Mouse (Mus musculus): ENCODE results near the gene Ccdc162. TPM values are rescaled to one million over a fixed set of nuclear protein-coding genes. Genes with fewer than 3 reads are reported as not detected.

Gene Ccdc162
- polyA plus RNA-seq, 1 experiment from 2014 or later, result 0.77 TPM

GRCm38 (mm10) chr10:41586947-41587852 is 129.2 kb downstream of the Ccdc162 start:
- H3K9me3 ChIP-seq, result no peaks in the 10 kb centered on the region
- H3K36me3 ChIP-seq (replicated peaks), result no peaks in the 10 kb centered on the region
- no peak overlapping the region for H3K4me3 ChIP-seq
- no peak for ATAC-seq (replicated peaks)
- H3K27me3 ChIP-seq (replicated peaks), result no peaks in the 10 kb centered on the region
- no peaks in the 10 kb centered on the region for H3K4me1 ChIP-seq
- H3K4me2 ChIP-seq, result no peak overlapping the region
- WGBS, result 86% methylated on average over 18 of the region's 18 CpGs
- H3K9ac ChIP-seq, result no peak overlapping the region
- H3K27ac ChIP-seq, result no peak overlapping the region

- Histone ChIP-seq H3K36me3 (replicated peaks) (no peaks in the 10 kb centered on the region), H3K4me2 (no peak overlapping the region), H3K27me3 (replicated peaks) (no peaks in the 10 kb centered on the region), H3K9me3 (no peaks in the 10 kb centered on the region), H3K9ac (no peak overlapping the region), H3K4me1 (no peaks in the 10 kb centered on the region), H3K4me3 (no peak overlapping the region), H3K27ac (no peak overlapping the region)
- 53% methylated on average over 6 of the region's 6 CpGs for WGBS
- ATAC-seq (replicated peaks), result no peak
These were observed 133.1 kb downstream of the Ccdc162 start for GRCm38 (mm10) chr10:41583383-41583782.

GRCm38 (mm10) chr10:41582901-41583361 is 133.5 kb downstream of the Ccdc162 start:
- ATAC-seq (replicated peaks), result no peak
- WGBS, result 11% methylated on average over 5 of the region's 5 CpGs
- Histone ChIP-seq H3K9ac (no peak overlapping the region), H3K36me3 (replicated peaks) (no peaks in the 10 kb centered on the region), H3K4me3 (no peak overlapping the region), H3K4me1 (no peaks in the 10 kb centered on the region), H3K27ac (no peak overlapping the region), H3K9me3 (no peaks in the 10 kb centered on the region), H3K4me2 (no peak overlapping the region), H3K27me3 (replicated peaks) (no peaks in the 10 kb centered on the region)

GRCm38 (mm10) chr10:41580441-41580840 is 136.0 kb downstream of the Ccdc162 start:
- no peaks in the 10 kb centered on the region for H3K9me3 ChIP-seq
- no peaks in the 10 kb centered on the region for H3K27me3 ChIP-seq (replicated peaks)
- H3K27ac ChIP-seq, result no peak overlapping the region
- no peak overlapping the region for H3K4me2 ChIP-seq
- 80% methylated on average over 4 of the region's 4 CpGs for WGBS
- no peak for ATAC-seq (replicated peaks)
- H3K4me3 ChIP-seq, result no peak overlapping the region
- H3K4me1 ChIP-seq, result no peaks in the 10 kb centered on the region
- H3K36me3 ChIP-seq (replicated peaks), result no peaks in the 10 kb centered on the region
- no peak overlapping the region for H3K9ac ChIP-seq

GRCm38 (mm10) chr10:41578541-41578940 is 137.9 kb downstream of the Ccdc162 start:
- no peaks in the 10 kb centered on the region for H3K4me1 ChIP-seq
- no peak overlapping the region for H3K4me3 ChIP-seq
- 59% methylated on average over 1 of the region's 1 CpGs for WGBS
- H3K27me3 ChIP-seq (replicated peaks), result no peaks in the 10 kb centered on the region
- no peak overlapping the region for H3K4me2 ChIP-seq
- H3K36me3 ChIP-seq (replicated peaks), result no peaks in the 10 kb centered on the region
- no peak overlapping the region for H3K27ac ChIP-seq
- H3K9ac ChIP-seq, result no peak overlapping the region
- no peak for ATAC-seq (replicated peaks)
- no peaks in the 10 kb centered on the region for H3K9me3 ChIP-seq

- 86% methylated on average over 7 of the region's 7 CpGs for WGBS
- Histone ChIP-seq H3K27me3 (replicated peaks) (no peaks in the 10 kb centered on the region), H3K4me3 (no peak overlapping the region), H3K27ac (no peak overlapping the region), H3K4me2 (no peak overlapping the region), H3K4me1 (no peaks in the 10 kb centered on the region), H3K36me3 (replicated peaks) (no peaks in the 10 kb centered on the region), H3K9ac (no peak overlapping the region), H3K9me3 (no peaks in the 10 kb centered on the region)
- ATAC-seq (replicated peaks), result no peak
These were observed 140.1 kb downstream of the Ccdc162 start for GRCm38 (mm10) chr10:41576328-41576833.

GRCm38 (mm10) chr10:41575451-41576327 is 140.7 kb downstream of the Ccdc162 start:
- Histone ChIP-seq H3K27me3 (replicated peaks) (no peaks in the 10 kb centered on the region), H3K4me1 (no peaks in the 10 kb centered on the region), H3K9ac (no peak overlapping the region), H3K9me3 (no peaks in the 10 kb centered on the region), H3K4me3 (no peak overlapping the region), H3K4me2 (no peak overlapping the region), H3K36me3 (replicated peaks) (no peaks in the 10 kb centered on the region), H3K27ac (no peak overlapping the region)
- no peak for ATAC-seq (replicated peaks)
- 84% methylated on average over 8 of the region's 8 CpGs for WGBS

GRCm38 (mm10) chr10:41573190-41573589 is 143.2 kb downstream of the Ccdc162 start:
- Histone ChIP-seq H3K9me3 (no peaks in the 10 kb centered on the region), H3K4me2 (no peak overlapping the region), H3K4me3 (no peak overlapping the region), H3K4me1 (no peaks in the 10 kb centered on the region), H3K27ac (no peak overlapping the region), H3K27me3 (replicated peaks) (no peaks in the 10 kb centered on the region), H3K9ac (no peak overlapping the region), H3K36me3 (replicated peaks) (no peaks in the 10 kb centered on the region)
- 30% methylated on average over 6 of the region's 6 CpGs for whole genome bisulfite sequencing
- no peak for ATAC-seq (replicated peaks)

GRCm38 (mm10) chr10:41572274-41572673 is 144.2 kb downstream of the Ccdc162 start:
- ATAC-seq (replicated peaks), result no peak
- no peaks in the 10 kb centered on the region for H3K4me1 ChIP-seq
- 86% methylated on average over 4 of the region's 4 CpGs for WGBS
- H3K4me3 ChIP-seq, result no peak overlapping the region
- no peaks in the 10 kb centered on the region for H3K9me3 ChIP-seq
- H3K27ac ChIP-seq, result no peak overlapping the region
- H3K27me3 ChIP-seq (replicated peaks), result no peaks in the 10 kb centered on the region
- no peak overlapping the region for H3K4me2 ChIP-seq
- no peaks in the 10 kb centered on the region for H3K36me3 ChIP-seq (replicated peaks)
- no peak overlapping the region for H3K9ac ChIP-seq

- Histone ChIP-seq H3K4me3 (no peak overlapping the region), H3K9me3 (no peaks in the 10 kb centered on the region), H3K27me3 (replicated peaks) (no peaks in the 10 kb centered on the region), H3K9ac (no peak overlapping the region), H3K36me3 (replicated peaks) (no peaks in the 10 kb centered on the region), H3K4me1 (no peaks in the 10 kb centered on the region), H3K27ac (no peak overlapping the region), H3K4me2 (no peak overlapping the region)
- 89% methylated on average over 4 of the region's 4 CpGs for WGBS
- ATAC-seq (replicated peaks), result no peak
These were observed 145.4 kb downstream of the Ccdc162 start for GRCm38 (mm10) chr10:41571065-41571464.

GRCm38 (mm10) chr10:41568306-41568705 is 148.1 kb downstream of the Ccdc162 start:
- no peaks in the 10 kb centered on the region for H3K27me3 ChIP-seq (replicated peaks)

GRCm38 (mm10) chr10:41565141-41565540 is 151.3 kb downstream of the Ccdc162 start:
- Histone ChIP-seq H3K4me1 (no peaks in the 10 kb centered on the region), H3K9ac (no peak overlapping the region), H3K4me3 (no peak overlapping the region), H3K4me2 (no peak overlapping the region), H3K9me3 (no peaks in the 10 kb centered on the region), H3K27ac (no peak overlapping the region), H3K36me3 (replicated peaks) (no peaks in the 10 kb centered on the region), H3K27me3 (replicated peaks) (no peaks in the 10 kb centered on the region)
- no peak for ATAC-seq (replicated peaks)
- 45% methylated on average over 5 of the region's 5 CpGs for WGBS

More at GRCm38 (mm10) chr10:41568306-41568705, 148.1 kb downstream of the Ccdc162 start:
- 62% methylated on average over 3 of the region's 3 CpGs for WGBS
- no peaks in the 10 kb centered on the region for H3K4me1 ChIP-seq
- no peak overlapping the region for H3K27ac ChIP-seq
- H3K36me3 ChIP-seq (replicated peaks), result no peaks in the 10 kb centered on the region
- no peak overlapping the region for H3K4me2 ChIP-seq
- no peak overlapping the region for H3K9ac ChIP-seq
- H3K4me3 ChIP-seq, result no peak overlapping the region
- ATAC-seq (replicated peaks), result no peak
- no peaks in the 10 kb centered on the region for H3K9me3 ChIP-seq

Data from midbrain, embryonic 15.5 days (tissue).